Mouse (Mus musculus) heart, postnatal 36 days (tissue): ENCODE measurements around the gene Mpped2. TPM values are rescaled to one million over a fixed set of nuclear protein-coding genes. Genes with fewer than 3 reads are reported as not detected.

Experiments used
- DNase-seq, 2 experiments: peaks; one replicate each; pipeline ENCODE4 v3.0.0; 2021 to 2022
- intact Hi-C: fragments of 180-260 bp; cut with DNase I; formaldehyde crosslinking; loops from one replicate; pipeline ENCODE4 v1.15.1; 2025
- total RNA-seq, 2 experiments: library from RNA; stranded (reverse); gene quantifications; 2 replicates each; pipeline ENCODE4 v1.2.3; 2021

Mpped2 gene
- total RNA-seq, 2 experiments from 2014 or later, result 13.8 to 19.7 TPM

- peak; percentile 47 to 53 for DNase-seq
- intact Hi-C loops, result no loop called here
Observed at GRCm38 (mm10) chr2:106889297-106890000, 196.4 kb downstream of the Mpped2 start.

GRCm38 (mm10) chr2:106893376-106893775 lies 200.3 kb downstream of the Mpped2 start:
- no peak for DNase-seq
- intact Hi-C loops, result loop anchor here (5.0 to 10.0 kb wide), 2 partner anchors 59 to 89 kb away; no protein-coding TSS in a partner anchor

- intact Hi-C loops, result loop anchor here (10.0 kb wide), 1 partner anchor 91 kb away; no protein-coding TSS in a partner anchor
- DNase-seq, result no peak
Observed at GRCm38 (mm10) chr2:106895326-106896023, 202.4 kb downstream of the Mpped2 start.

GRCm38 (mm10) chr2:106896024-106896384 lies 202.9 kb downstream of the Mpped2 start:
- no peak for DNase-seq
- intact Hi-C loops, result loop anchor here (10.0 kb wide), 1 partner anchor 91 kb away; no protein-coding TSS in a partner anchor

GRCm38 (mm10) chr2:106911951-106912480 lies 218.9 kb downstream of the Mpped2 start:
- intact Hi-C loops, result no loop called here
- no peak for DNase-seq
